Mouse (Mus musculus): ENCODE measurements at regions not wholly inside any gene's neighbourhood (a gene's known extent, or its start where the extent isn't known, plus 50 kb on each side); places are given as distances from the start of the nearest gene placed in this dataset.

DNA sequence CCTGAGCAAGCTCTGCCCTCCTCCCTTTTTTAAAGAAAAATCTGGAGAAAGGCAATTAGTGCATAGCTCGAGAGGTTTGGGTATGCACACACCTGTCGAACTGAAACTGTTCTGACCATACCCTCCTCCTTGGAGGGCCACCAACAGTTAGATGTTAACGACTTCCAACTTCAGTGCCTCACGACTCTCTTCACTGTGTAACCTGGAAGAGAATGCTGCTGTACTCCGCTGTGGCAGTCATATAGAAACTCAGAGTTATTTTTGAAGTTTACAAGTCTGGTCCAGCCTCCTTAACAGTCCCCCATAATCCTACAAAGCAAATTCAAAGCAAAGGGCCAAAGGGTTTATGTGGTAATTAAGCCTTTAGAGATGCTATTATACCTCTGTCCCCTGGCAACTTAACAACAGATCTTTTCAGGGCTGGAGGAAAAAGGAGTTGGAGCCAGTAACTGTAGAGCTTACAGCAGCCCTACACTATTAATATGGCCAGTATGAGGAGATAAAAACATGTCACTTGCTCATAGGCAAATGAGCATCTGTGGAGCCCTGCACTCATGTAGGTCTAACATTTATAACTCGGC, 51.7 kb upstream of the 1700066M21Rik start:
- no peak overlapping the region for H3ac ChIP-seq (ENCODE audit: control insufficient read depth, insufficient read length, low read depth)
- no peaks in the 10 kb centered on the region for H3K36me3 ChIP-seq (ENCODE audit: control insufficient read depth, insufficient read depth)
- H3K79me3 ChIP-seq (ENCODE audit: low read depth): no peaks in the 10 kb centered on the region
- H3K4me3 ChIP-seq (ENCODE audit: insufficient read depth, poor library complexity, severe bottlenecking): no peak overlapping the region
- H3K79me2 ChIP-seq (ENCODE audit: control insufficient read depth, insufficient read depth): no peaks in the 10 kb centered on the region
- peaks cover 3% of the 10 kb centered on the region for H3K27me3 ChIP-seq (ENCODE audit: control insufficient read depth, insufficient read depth, insufficient read length)
- no peak for TF ChIP-seq MYOG (IDR thresholded peaks at IDR 0.05; ENCODE audit: control insufficient read depth, extremely low read depth, insufficient read length)
- TF ChIP-seq USF1 (IDR thresholded peaks at IDR 0.05; ENCODE audit: low read depth): no peak
- no peak for TF ChIP-seq CEBPB (IDR thresholded peaks at IDR 0.05; ENCODE audit: low read depth)
- no peak for TF ChIP-seq CTCF (IDR thresholded peaks at IDR 0.05; ENCODE audit: control insufficient read depth, insufficient read depth, insufficient read length)
- no peak for TF ChIP-seq MAX (IDR thresholded peaks at IDR 0.05)
